Mouse (Mus musculus): ENCODE results near the gene Pibf1.

DNA sequence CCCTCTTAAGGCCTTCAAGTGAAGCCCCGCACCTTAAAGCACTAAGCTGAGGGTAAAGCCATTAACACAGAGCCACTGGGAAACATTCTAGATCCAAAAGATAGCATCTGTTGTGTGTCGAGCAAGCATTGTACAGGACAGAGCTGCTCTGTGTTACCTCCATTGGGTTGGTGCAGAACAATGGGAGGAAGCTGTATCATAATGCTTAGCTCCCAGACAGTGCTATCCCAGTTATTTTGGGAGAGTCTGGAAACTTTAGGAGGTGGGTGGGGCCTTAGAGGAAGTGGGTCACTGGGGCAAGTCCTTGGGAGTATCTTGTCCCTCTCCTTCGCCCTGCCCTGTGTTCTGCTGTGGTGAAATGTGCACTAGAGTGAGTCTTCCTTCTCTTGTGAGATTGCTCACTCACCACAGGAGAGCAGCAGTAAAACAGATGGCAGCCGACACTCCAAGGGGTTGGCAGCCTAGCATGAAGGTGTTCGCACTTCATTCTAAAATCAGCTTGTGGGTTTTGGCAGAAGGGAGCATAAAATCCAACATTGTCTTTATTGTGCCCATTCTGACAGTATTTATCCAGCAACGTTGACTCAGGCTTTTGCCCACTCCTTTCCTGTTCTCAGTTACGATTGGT, 40.2 kb upstream of the Pibf1 start:
- no peak for TF ChIP-seq CTCF (IDR thresholded peaks at IDR 0.05; ENCODE audit: low read depth)
- no peak for TF ChIP-seq EP300 (optimal IDR thresholded peaks at IDR 0.05)
